ENCODE assay signal across 20 mouse cellular contexts in genomic region chr10:67223942-67224341, GRCm38 (mm10).
DNase-seq lines count a peak whose midpoint lies in the region; ATAC-seq lines count a peak whose summit lies in the region.
"Had no signal": no experiment of that assay in that cellular context is flagged by ENCODE, and none has a peak within 500 bp of the region (broad histone marks: within the 10 kb centered on the region; RNA-seq: fewer than 3 reads in every experiment).

No protein-coding gene starts in this region.

- no peak overlapping the region for H3K4me3 ChIP-seq in embryonic facial prominence, embryonic 11.5 days (ENCODE audit: low read depth, low read length)
- H3K4me3 ChIP-seq in embryonic facial prominence, embryonic 10.5 days, result no peak overlapping the region
- H3K4me3 ChIP-seq in midbrain, embryonic 15.5 days, result no peak overlapping the region
- H3K4me3 ChIP-seq: embryonic facial prominence, embryonic 12.5 days; hindbrain, embryonic 10.5 days; megakaryocyte, embryonic 14.5 days had no signal

- no peaks in the 10 kb centered on the region for H3K27me3 ChIP-seq in embryonic facial prominence, embryonic 11.5 days (ENCODE audit: control insufficient read depth, insufficient read depth, low read length)
- no peaks in the 10 kb centered on the region for H3K27me3 ChIP-seq in embryonic facial prominence, embryonic 10.5 days (replicated peaks; ENCODE audit: low read depth, poor library complexity, severe bottlenecking)
- H3K27me3 ChIP-seq in midbrain, embryonic 15.5 days (replicated peaks), result no peaks in the 10 kb centered on the region
- H3K27me3 ChIP-seq: embryonic facial prominence, embryonic 12.5 days; megakaryocyte, embryonic 14.5 days had no signal

- DNase-seq in embryonic facial prominence, embryonic 11.5 days (ENCODE audit: low spot score), result peak; percentile 22
- no peak for DNase-seq in embryonic facial prominence, embryonic 10.5 days (ENCODE audit: low spot score)
- DNase-seq in ES-CJ7 (ENCODE audit: low read depth, low spot score), result peak; percentile 30
- DNase-seq in ZHBTc4 (ENCODE audit: low read depth, low spot score), result peak; percentile 59
- DNase-seq in mesoderm, embryonic 11.5 days (ENCODE audit: low read depth, low spot score), result peak; percentile 47
- no peak for DNase-seq in right cerebral cortex, postnatal 14 days
- DNase-seq: adrenal gland, adult 8-10 months; B cell, adult 2 months; cerebellum, postnatal 10 days; gastrocnemius, postnatal 36 days; lung, adult 18-20 months; thymus, postnatal 36 days had no signal

- no peaks in the 10 kb centered on the region for H3K9me3 ChIP-seq in embryonic facial prominence, embryonic 11.5 days (replicated peaks; ENCODE audit: control insufficient read depth, low read length)
- no peaks in the 10 kb centered on the region for H3K9me3 ChIP-seq in embryonic facial prominence, embryonic 10.5 days
- no peaks in the 10 kb centered on the region for H3K9me3 ChIP-seq in midbrain, embryonic 15.5 days
- H3K9me3 ChIP-seq: embryonic facial prominence, embryonic 12.5 days; hindbrain, embryonic 10.5 days; megakaryocyte, embryonic 14.5 days had no signal

- 73% methylated on average over 3 of the region's 4 CpGs for WGBS in embryonic facial prominence, embryonic 11.5 days
- 58% methylated on average over 3 of the region's 4 CpGs for WGBS in embryonic facial prominence, embryonic 10.5 days
- 83% methylated on average over 3 of the region's 4 CpGs for WGBS in midbrain, embryonic 15.5 days

- no peak for ATAC-seq in embryonic facial prominence, embryonic 11.5 days (replicated peaks; ENCODE audit: insufficient number of reproducible peaks, low FRiP score, low TSS enrichment, low read depth)
- no peak for ATAC-seq in activated CD4-positive, CD25-positive, alpha-beta regulatory T cell, adult 4 months
- ATAC-seq in midbrain, embryonic 15.5 days (replicated peaks), result no peak
- ATAC-seq: forebrain, embryonic 16.5 days; hindbrain, postnatal 0 days; intestine, postnatal 0 days had no signal

- H3K4me1 ChIP-seq in embryonic facial prominence, embryonic 11.5 days (ENCODE audit: control insufficient read depth, insufficient read depth, low read length), result no peaks in the 10 kb centered on the region
- H3K4me1 ChIP-seq in embryonic facial prominence, embryonic 10.5 days, result no peaks in the 10 kb centered on the region
- no peaks in the 10 kb centered on the region for H3K4me1 ChIP-seq in midbrain, embryonic 15.5 days
- H3K4me1 ChIP-seq: embryonic facial prominence, embryonic 12.5 days; hindbrain, embryonic 10.5 days had no signal

- no peaks in the 10 kb centered on the region; the same call in 1 of the 2 replicates for H3K36me3 ChIP-seq in embryonic facial prominence, embryonic 11.5 days (replicated peaks; ENCODE audit: control insufficient read depth, insufficient read depth, low read depth, low read length)
- peaks cover 83% of the 10 kb centered on the region for H3K36me3 ChIP-seq in embryonic facial prominence, embryonic 10.5 days (replicated peaks)
- peaks cover 17% of the 10 kb centered on the region; the same call in 1 of the 2 replicates for H3K36me3 ChIP-seq in midbrain, embryonic 15.5 days (replicated peaks)

- H3K9ac ChIP-seq in embryonic facial prominence, embryonic 11.5 days (replicated peaks; ENCODE audit: low read length), result no peak overlapping the region
- H3K9ac ChIP-seq in midbrain, embryonic 15.5 days, result no peak overlapping the region
- H3K9ac ChIP-seq: embryonic facial prominence, embryonic 12.5 days had no signal

- no peak overlapping the region for H3K4me2 ChIP-seq in embryonic facial prominence, embryonic 11.5 days (ENCODE audit: low read depth, low read length)
- H3K4me2 ChIP-seq in midbrain, embryonic 15.5 days, result no peak overlapping the region
- H3K4me2 ChIP-seq: embryonic facial prominence, embryonic 12.5 days had no signal

- no peak overlapping the region for H3K27ac ChIP-seq in embryonic facial prominence, embryonic 11.5 days (replicated peaks; ENCODE audit: low read depth, low read length)
- H3K27ac ChIP-seq in embryonic facial prominence, embryonic 10.5 days (replicated peaks), result no peak overlapping the region
- no peak overlapping the region for H3K27ac ChIP-seq in midbrain, embryonic 15.5 days
- H3K27ac ChIP-seq: embryonic facial prominence, embryonic 12.5 days; hindbrain, embryonic 10.5 days; hindbrain, postnatal 0 days had no signal

Comparison
In these comparisons a context has a peak if more than half of its experiments do, and no peak if none do; other contexts are left out.
1. DNase-seq: peak in embryonic facial prominence, embryonic 11.5 days (single experiment), ES-CJ7 (single experiment), ZHBTc4 (single experiment) and mesoderm, embryonic 11.5 days (single experiment); none in embryonic facial prominence, embryonic 10.5 days (single experiment) and right cerebral cortex, postnatal 14 days (single experiment).